ENCODE assay signal across 14 mouse cellular contexts in the genomic region with DNA sequence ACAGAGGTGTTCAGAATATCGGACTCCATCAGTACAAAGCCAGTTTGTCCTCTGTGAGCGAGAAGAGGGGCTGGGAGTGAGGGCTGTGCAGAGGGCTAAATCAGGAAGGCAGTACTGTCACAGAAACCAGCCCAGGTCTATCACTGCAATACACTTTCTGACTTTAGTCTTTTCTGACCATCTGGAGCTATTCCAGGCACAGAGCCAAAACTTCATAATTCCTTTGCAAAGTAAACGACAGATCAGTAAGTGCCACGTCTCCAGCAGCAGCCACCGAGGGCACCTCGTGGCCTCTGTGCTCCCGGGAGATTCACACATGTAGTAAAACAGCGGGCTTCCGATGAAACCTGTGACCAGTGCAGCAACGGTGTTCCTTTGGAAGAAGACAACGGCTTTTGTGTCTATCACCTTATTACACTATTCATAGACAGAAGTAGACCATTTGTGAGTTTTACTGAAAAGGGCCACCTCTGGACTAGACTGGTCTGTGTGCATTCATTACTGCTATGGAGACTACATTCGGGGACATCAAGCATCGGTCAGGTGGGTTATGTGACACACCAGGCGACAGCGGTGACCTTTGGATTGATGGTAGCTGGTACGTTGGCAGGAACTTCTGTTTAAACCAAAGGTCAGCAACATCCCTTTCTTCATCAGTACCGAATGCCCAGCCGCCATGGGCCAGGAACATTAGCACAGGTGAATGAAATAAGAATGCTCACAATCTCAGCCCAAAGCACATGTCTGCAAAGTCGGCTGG. TPM values are rescaled to one million over a fixed set of nuclear protein-coding genes. Genes with fewer than 3 reads are reported as not detected.
DNase-seq lines count a peak whose midpoint lies in the region; ATAC-seq and TF ChIP-seq lines count a peak whose summit lies in the region.
"Had no signal": no experiment of that assay in that cellular context is flagged by ENCODE, and none has a peak within 500 bp of the region (broad histone marks: within the 10 kb centered on the region; RNA-seq: fewer than 3 reads in every experiment).

No protein-coding gene starts in this region.

- peaks cover 4% of the 10 kb centered on the region; the same call in 1 of the 2 replicates for H3K9me3 ChIP-seq in midbrain, embryonic 14.5 days (ENCODE audit: control insufficient read depth, low read length)
- H3K9me3 ChIP-seq in midbrain, embryonic 16.5 days (replicated peaks; ENCODE audit: control insufficient read depth, low read length, poor library complexity, severe bottlenecking), result no peaks in the 10 kb centered on the region
- H3K9me3 ChIP-seq in stomach, postnatal 0 days (ENCODE audit: control insufficient read depth, low read length), result no peaks in the 10 kb centered on the region
- H3K9me3 ChIP-seq: forebrain, embryonic 12.5 days had no signal

- no peaks in the 10 kb centered on the region for H3K27me3 ChIP-seq in kidney, adult 2 months (replicated peaks; ENCODE audit: control insufficient read depth, insufficient read depth, low read length)
- no peaks in the 10 kb centered on the region for H3K27me3 ChIP-seq in midbrain, embryonic 14.5 days (ENCODE audit: control insufficient read depth, insufficient read depth, low read length)
- no peaks in the 10 kb centered on the region for H3K27me3 ChIP-seq in midbrain, embryonic 16.5 days (ENCODE audit: control insufficient read depth, insufficient read depth, low read depth, low read length)
- no peaks in the 10 kb centered on the region for H3K27me3 ChIP-seq in stomach, postnatal 0 days (ENCODE audit: control insufficient read depth, insufficient read depth, low read length)
- H3K27me3 ChIP-seq: forebrain, embryonic 12.5 days; Patski had no signal

- no peak for TF ChIP-seq POLR2A in kidney, adult 2 months (IDR thresholded peaks at IDR 0.05; ENCODE audit: low read depth, low read length)

- 41% methylated on average over 19 of the region's 19 CpGs for WGBS in kidney, adult 2 months
- 86% methylated on average over 19 of the region's 19 CpGs for WGBS in midbrain, embryonic 14.5 days
- WGBS in midbrain, embryonic 16.5 days, result 84% methylated on average over 19 of the region's 19 CpGs
- WGBS in stomach, postnatal 0 days, result 60% methylated on average over 19 of the region's 19 CpGs

- no peak overlapping the region for H3K4me2 ChIP-seq in midbrain, embryonic 14.5 days (ENCODE audit: low read length)
- no peak overlapping the region for H3K4me2 ChIP-seq in midbrain, embryonic 16.5 days (ENCODE audit: low read length)
- H3K4me2 ChIP-seq in stomach, postnatal 0 days (replicated peaks; ENCODE audit: low read depth), result no peak overlapping the region
- H3K4me2 ChIP-seq: forebrain, embryonic 12.5 days had no signal

- TF ChIP-seq EP300 in stomach, postnatal 0 days (optimal IDR thresholded peaks at IDR 0.05), result no peak

- no peaks in the 10 kb centered on the region for H3K36me3 ChIP-seq in kidney, adult 2 months (ENCODE audit: control insufficient read depth, insufficient read depth, low read length)
- H3K36me3 ChIP-seq in midbrain, embryonic 14.5 days (ENCODE audit: control insufficient read depth, insufficient read depth, low read length), result no peaks in the 10 kb centered on the region
- H3K36me3 ChIP-seq in midbrain, embryonic 16.5 days (ENCODE audit: control insufficient read depth, insufficient read depth, low read length), result no peaks in the 10 kb centered on the region
- no peaks in the 10 kb centered on the region; the same call in 1 of the 2 replicates for H3K36me3 ChIP-seq in stomach, postnatal 0 days (ENCODE audit: control insufficient read depth, insufficient read depth, low read length)
- H3K36me3 ChIP-seq: forebrain, embryonic 12.5 days had no signal

- peak; percentile 12 for DNase-seq in gastrocnemius, adult 2 months
- no peak for DNase-seq in gastrocnemius, postnatal 36 days
- peak; percentile 58 for DNase-seq in kidney, adult 2 months
- no peak for DNase-seq in kidney, postnatal 4 days
- DNase-seq in midbrain, embryonic 14.5 days, result peak; percentile 30
- peak; percentile 49 for DNase-seq in stomach, postnatal 0 days (ENCODE audit: low spot score)
- DNase-seq in retina, postnatal 1 day, result no peak
- DNase-seq: adrenal gland, postnatal 25 days; cerebellum, adult 18-20 months; gastrocnemius, postnatal 25 days had no signal

- no peak for TF ChIP-seq CTCF in gastrocnemius, adult 2 months (IDR thresholded peaks at IDR 0.05)
- TF ChIP-seq CTCF in kidney, adult 2 months (conservative IDR thresholded peaks at IDR 0.05; ENCODE audit: insufficient read depth, insufficient read length, low read depth, low read length), result no peak
- no peak for TF ChIP-seq CTCF in stomach, postnatal 0 days (IDR thresholded peaks at IDR 0.05; ENCODE audit: low read depth)

- intact Hi-C loops in gastrocnemius, adult 2 months (cut with DNase I), result no loop called here
- intact Hi-C loops in gastrocnemius, postnatal 36 days (cut with DNase I), result no loop called here

- H3K9ac ChIP-seq in midbrain, embryonic 14.5 days (replicated peaks; ENCODE audit: low read length), result no peak overlapping the region
- no peak overlapping the region for H3K9ac ChIP-seq in midbrain, embryonic 16.5 days (ENCODE audit: low read depth, low read length)
- H3K9ac ChIP-seq in stomach, postnatal 0 days (ENCODE audit: low read length), result no peak overlapping the region
- H3K9ac ChIP-seq: forebrain, embryonic 12.5 days had no signal

- H3K4me1 ChIP-seq in kidney, adult 2 months (ENCODE audit: control insufficient read depth, insufficient read depth, low read length), result peaks cover 42% of the 10 kb centered on the region
- no peaks in the 10 kb centered on the region for H3K4me1 ChIP-seq in midbrain, embryonic 14.5 days (ENCODE audit: control insufficient read depth, insufficient read depth, low read length)
- peaks cover 5% of the 10 kb centered on the region; the same call in 1 of the 2 replicates for H3K4me1 ChIP-seq in midbrain, embryonic 16.5 days (ENCODE audit: control insufficient read depth, insufficient read depth, low read length)
- H3K4me1 ChIP-seq in stomach, postnatal 0 days (replicated peaks; ENCODE audit: control insufficient read depth, insufficient read depth), result peaks cover 16% of the 10 kb centered on the region

- no peak for ATAC-seq in midbrain, embryonic 14.5 days (ENCODE audit: low FRiP score, low TSS enrichment)
- no peak for ATAC-seq in midbrain, embryonic 16.5 days
- ATAC-seq in stomach, postnatal 0 days (ENCODE audit: low FRiP score, low TSS enrichment), result 0 out of 2 replicates have a peak, but pooled peaks have one; percentile 14
- ATAC-seq: Patski had no signal

- H3K4me3 ChIP-seq in gastrocnemius, adult 2 months, result no peak overlapping the region
- H3K4me3 ChIP-seq in kidney, adult 2 months (ENCODE audit: insufficient read depth, low read depth, low read length), result no peak overlapping the region
- H3K4me3 ChIP-seq in midbrain, embryonic 14.5 days (replicated peaks; ENCODE audit: low read depth, low read length), result no peak overlapping the region
- no peak overlapping the region for H3K4me3 ChIP-seq in midbrain, embryonic 16.5 days (ENCODE audit: low read depth, low read length)
- no peak overlapping the region for H3K4me3 ChIP-seq in stomach, postnatal 0 days (ENCODE audit: low read depth, low read length)
- H3K4me3 ChIP-seq: forebrain, embryonic 12.5 days; layer of hippocampus, adult 2 months had no signal

- H3K27ac ChIP-seq in gastrocnemius, adult 2 months, result no peak overlapping the region
- no peak overlapping the region for H3K27ac ChIP-seq in kidney, adult 2 months (ENCODE audit: insufficient read depth, low read depth, low read length)
- no peak overlapping the region for H3K27ac ChIP-seq in midbrain, embryonic 14.5 days (replicated peaks; ENCODE audit: low read depth, low read length)
- no peak overlapping the region for H3K27ac ChIP-seq in midbrain, embryonic 16.5 days (ENCODE audit: low read length)
- peak overlapping the region; percentile 30; the same call in 1 of the 2 replicates for H3K27ac ChIP-seq in stomach, postnatal 0 days (replicated peaks)
- H3K27ac ChIP-seq: forebrain, embryonic 12.5 days; layer of hippocampus, adult 2 months had no signal

RNA-seq across cellular contexts. Expression of a gene that starts 24.2 kb away (rescaled TPM):
- 10 to 100 TPM; 13.8 to 24.9 TPM for total RNA-seq in gastrocnemius, adult 2 months (2021)
- total RNA-seq in gastrocnemius, postnatal 36 days (2021), result 10 to 100 TPM; 17.1 to 22.2 TPM
- polyA plus RNA-seq in kidney, adult 2 months (2012; rRNA removed), result 12.1 and 14.2 TPM in 2 replicates
- polyA plus RNA-seq in midbrain, embryonic 14.5 days (2014; fragmentation: Nextera tagmentation; extraction: Ambion mirVana), result 6.7 and 8.1 TPM in 2 replicates
- 8.2 and 8.8 TPM in 2 replicates for polyA plus RNA-seq in midbrain, embryonic 16.5 days (2015; fragmentation: Nextera tagmentation; extraction: Ambion mirVana)
- polyA plus RNA-seq in stomach, postnatal 0 days (2015; fragmentation: Nextera tagmentation; extraction: Ambion mirVana), result 11.8 TPM in 2 replicates

Comparison
In these comparisons a context has a peak if more than half of its experiments do, and no peak if none do; other contexts are left out.
1. DNase-seq: peak in gastrocnemius, adult 2 months (single experiment), kidney, adult 2 months (single experiment), midbrain, embryonic 14.5 days (single experiment) and stomach, postnatal 0 days (single experiment); none in gastrocnemius, postnatal 36 days (0 of 2), kidney, postnatal 4 days (0 of 2) and retina, postnatal 1 day (single experiment).